Mouse (Mus musculus) kidney, adult 2 months (tissue): ENCODE measurements around the gene Igf1r.

Experiments
- CTCF ChIP-seq: fragments of 200-500 bp; conservative IDR thresholded peaks from 2 replicates; pipeline ENCODE4 v1.5.1; 2011; ENCODE audit warnings: low read depth, mild to moderate bottlenecking, control low read depth, low read length, moderate library complexity, mixed read lengths; ENCODE audit not compliant: insufficient read depth, insufficient read length
- POLR2A ChIP-seq: fragments of 200-500 bp; IDR thresholded peaks from one replicate; pipeline ENCODE4 v1.6.1; 2011; ENCODE audit warnings: low read depth, low read length, control low read depth

DNA sequence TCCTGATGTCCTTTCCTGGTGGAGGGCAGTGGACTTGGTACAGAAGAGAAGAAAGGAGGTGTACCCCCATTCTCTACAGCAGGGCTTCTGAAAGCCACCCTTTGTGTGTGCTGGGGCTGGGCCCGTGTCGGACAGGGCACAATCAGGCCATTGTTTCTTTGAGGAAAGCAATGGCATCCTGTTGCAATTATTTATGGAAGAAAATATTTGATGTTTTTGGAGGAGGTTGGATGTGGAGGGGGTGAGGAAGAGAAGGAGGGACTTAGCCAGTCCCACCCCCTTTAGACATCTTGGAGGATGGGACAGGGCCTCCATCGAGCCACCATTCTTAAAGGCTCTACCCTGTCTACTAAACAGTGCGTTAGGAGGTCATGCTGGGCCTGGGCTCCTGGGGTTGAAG lies 142.9 kb downstream of the Igf1r start:
- no peak for TF ChIP-seq POLR2A
- no peak for TF ChIP-seq CTCF
